Mouse (Mus musculus): ENCODE measurements at regions not wholly inside any gene's neighbourhood (a gene's known extent, or its start where the extent isn't known, plus 50 kb on each side); places are given as distances from the start of the nearest gene placed in this dataset.

DNA sequence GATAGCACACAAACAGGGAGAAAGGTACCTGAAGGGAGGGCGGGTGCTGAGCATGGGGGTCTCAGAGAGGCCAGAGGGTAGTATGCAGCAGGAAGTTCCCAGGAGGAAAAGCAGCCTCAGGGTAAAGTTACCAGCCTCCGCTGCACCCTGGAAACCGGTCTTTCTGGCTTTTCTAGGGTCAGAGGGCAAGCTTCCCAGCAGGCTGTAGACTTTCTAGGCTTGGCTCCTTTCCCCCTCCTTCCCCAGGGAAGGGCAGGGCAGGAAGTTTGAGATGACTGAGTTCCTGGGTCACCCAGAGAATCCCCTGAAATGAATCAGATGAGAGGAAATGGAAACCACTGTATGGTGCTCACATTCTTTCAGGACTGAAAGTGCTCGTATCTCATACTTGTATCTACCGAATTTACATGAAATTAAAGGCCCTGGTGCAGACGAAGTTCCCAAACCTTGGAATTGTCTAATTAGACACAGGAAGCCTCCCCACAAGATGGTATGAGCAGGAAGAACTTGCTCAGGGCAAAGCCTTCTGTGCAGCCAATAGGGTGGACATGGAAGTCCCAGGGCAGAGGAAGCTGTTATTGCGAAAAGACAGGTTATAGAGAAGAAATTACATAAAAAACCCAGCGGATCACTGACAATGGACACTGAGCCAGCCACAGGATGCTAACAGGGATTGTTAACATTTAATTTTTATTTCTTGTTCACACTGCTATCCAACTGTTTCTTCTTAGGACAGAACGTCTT lies 114.9 kb downstream of the Bcl2l11 start:
- Histone ChIP-seq H3K9me3 (ENCODE audit: low read length) (no peaks in the 10 kb centered on the region), H3K27me3 (ENCODE audit: insufficient read depth, low read length) (no peaks in the 10 kb centered on the region), H3K4me3 (ENCODE audit: low read depth, low read length) (no peak overlapping the region), H3K36me3 (replicated peaks; ENCODE audit: insufficient read depth, low read length) (no peaks in the 10 kb centered on the region), H3K4me2 (ENCODE audit: low read depth, low read length) (no peak overlapping the region), H3K27ac (ENCODE audit: low read depth) (no peak overlapping the region), H3K9ac (replicated peaks) (no peak overlapping the region), H3K4me1 (ENCODE audit: insufficient read depth) (0 out of 2 replicates have a peak, but pooled peaks cover 6% of the 10 kb centered on the region)
- no peak for ATAC-seq
- TF ChIP-seq EP300 (IDR thresholded peaks at IDR 0.05; ENCODE audit: low read depth), result no peak
- TF ChIP-seq CTCF (IDR thresholded peaks at IDR 0.05; ENCODE audit: low read depth), result no peak
- no peak for DNase-seq
- 47% methylated on average over 9 of the region's 9 CpGs for WGBS (ENCODE audit: insufficient replicate concordance)

DNA sequence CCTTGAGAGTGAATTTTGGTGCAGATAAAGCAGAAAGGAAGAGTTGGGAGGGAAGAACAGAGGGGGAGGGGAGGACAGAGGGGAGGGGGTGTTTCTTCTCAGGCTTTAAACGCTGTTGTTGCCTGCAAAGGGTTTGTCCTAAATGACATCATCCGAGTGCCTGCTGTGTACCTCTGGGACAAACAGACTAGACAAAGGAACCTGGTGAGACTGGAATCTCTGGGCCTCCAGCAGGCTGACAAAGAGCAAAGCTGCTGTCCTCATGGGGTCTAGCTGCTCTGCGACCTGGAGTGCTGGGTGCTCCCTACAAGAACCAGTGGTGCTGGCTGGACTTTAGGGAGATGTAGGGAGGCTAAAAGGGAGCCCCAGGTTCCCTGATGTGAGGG lies 115.4 kb downstream of the Bcl2l11 start:
- ATAC-seq, result no peak
- Histone ChIP-seq H3K4me1 (ENCODE audit: insufficient read depth) (0 out of 2 replicates have a peak, but pooled peaks cover 6% of the 10 kb centered on the region), H3K9ac (replicated peaks) (no peak overlapping the region), H3K27ac (ENCODE audit: low read depth) (no peak overlapping the region), H3K4me2 (ENCODE audit: low read depth, low read length) (no peak overlapping the region), H3K9me3 (ENCODE audit: low read length) (no peaks in the 10 kb centered on the region), H3K36me3 (replicated peaks; ENCODE audit: insufficient read depth, low read length) (no peaks in the 10 kb centered on the region), H3K27me3 (ENCODE audit: insufficient read depth, low read length) (no peaks in the 10 kb centered on the region), H3K4me3 (ENCODE audit: low read depth, low read length) (no peak overlapping the region)
- WGBS (ENCODE audit: insufficient replicate concordance), result 40% methylated on average over 3 of the region's 3 CpGs
- TF ChIP-seq EP300 (IDR thresholded peaks at IDR 0.05; ENCODE audit: low read depth) (no peak), CTCF (IDR thresholded peaks at IDR 0.05; ENCODE audit: low read depth) (no peak)
- no peak for DNase-seq

DNA sequence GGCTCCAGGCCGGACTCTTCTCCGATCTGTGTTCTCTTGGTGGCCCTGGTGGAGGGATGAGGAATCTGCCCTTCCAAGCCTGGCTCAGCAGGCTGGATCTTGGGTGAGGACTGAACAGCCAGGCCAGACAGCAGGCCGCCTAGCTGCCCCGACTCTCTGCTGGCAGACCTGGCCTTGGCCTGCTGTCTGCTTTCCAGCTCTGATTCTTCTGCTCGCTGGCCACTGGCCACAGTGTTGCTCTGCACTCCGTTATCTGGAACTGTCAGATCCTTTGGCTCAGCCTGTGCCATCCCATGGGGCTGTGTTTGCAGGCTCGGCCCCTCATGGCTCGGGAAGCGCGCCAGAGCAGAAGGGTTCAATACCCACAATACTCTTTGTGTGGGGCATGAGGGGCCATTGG lies 119.7 kb downstream of the Bcl2l11 start:
- Histone ChIP-seq H3K36me3 (replicated peaks; ENCODE audit: insufficient read depth, low read length) (no peaks in the 10 kb centered on the region), H3K4me1 (ENCODE audit: insufficient read depth) (0 out of 2 replicates have a peak, but pooled peaks cover 6% of the 10 kb centered on the region), H3K4me3 (ENCODE audit: low read depth, low read length) (no peak overlapping the region), H3K27me3 (ENCODE audit: insufficient read depth, low read length) (no peaks in the 10 kb centered on the region), H3K9ac (replicated peaks) (no peak overlapping the region), H3K9me3 (ENCODE audit: low read length) (no peaks in the 10 kb centered on the region), H3K4me2 (ENCODE audit: low read depth, low read length) (no peak overlapping the region), H3K27ac (ENCODE audit: low read depth) (no peak overlapping the region)
- no peak for TF ChIP-seq CTCF (IDR thresholded peaks at IDR 0.05; ENCODE audit: low read depth)
- TF ChIP-seq EP300 (IDR thresholded peaks at IDR 0.05; ENCODE audit: low read depth), result no peak
- no peak for DNase-seq
- no peak for ATAC-seq
- 69% methylated on average over 10 of the region's 10 CpGs for WGBS (ENCODE audit: insufficient replicate concordance)

DNA sequence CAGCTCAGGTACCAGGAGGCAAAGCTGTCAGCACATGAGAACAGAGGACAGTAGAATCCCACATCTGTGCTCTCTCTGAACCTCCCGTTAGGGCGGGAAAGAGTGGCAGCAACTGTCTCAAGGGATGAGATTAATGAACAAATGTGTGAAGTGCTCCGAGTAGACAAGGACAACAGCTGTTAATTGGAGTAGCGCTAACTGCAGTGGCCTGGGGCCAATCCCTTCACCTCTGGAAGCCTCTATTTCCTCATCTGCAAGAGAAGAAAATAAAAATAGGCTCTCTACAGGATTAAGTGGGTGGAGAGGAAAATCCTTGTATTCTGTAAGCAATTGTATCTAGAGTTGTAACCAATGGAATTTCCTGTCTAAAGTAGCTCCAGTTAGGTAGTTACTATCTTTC lies 122.1 kb downstream of the Bcl2l11 start:
- DNase-seq (no peak), ATAC-seq (no peak)
- no peaks in the 10 kb centered on the region for H3K4me1 ChIP-seq (ENCODE audit: insufficient read depth)
- no peaks in the 10 kb centered on the region for H3K27me3 ChIP-seq (ENCODE audit: insufficient read depth, low read length)
- H3K4me2 ChIP-seq (ENCODE audit: low read depth, low read length), result no peak overlapping the region
- no peak overlapping the region for H3K9ac ChIP-seq (replicated peaks)
- no peaks in the 10 kb centered on the region for H3K36me3 ChIP-seq (replicated peaks; ENCODE audit: insufficient read depth, low read length)
- H3K27ac ChIP-seq (ENCODE audit: low read depth), result no peak overlapping the region
- no peak overlapping the region for H3K4me3 ChIP-seq (ENCODE audit: low read depth, low read length)
- WGBS (ENCODE audit: insufficient replicate concordance), result 67% methylated on average over 4 of the region's 4 CpGs
- H3K9me3 ChIP-seq (ENCODE audit: low read length), result no peaks in the 10 kb centered on the region
- no peak for TF ChIP-seq CTCF (IDR thresholded peaks at IDR 0.05; ENCODE audit: low read depth)
- no peak for TF ChIP-seq EP300 (IDR thresholded peaks at IDR 0.05; ENCODE audit: low read depth)

DNA sequence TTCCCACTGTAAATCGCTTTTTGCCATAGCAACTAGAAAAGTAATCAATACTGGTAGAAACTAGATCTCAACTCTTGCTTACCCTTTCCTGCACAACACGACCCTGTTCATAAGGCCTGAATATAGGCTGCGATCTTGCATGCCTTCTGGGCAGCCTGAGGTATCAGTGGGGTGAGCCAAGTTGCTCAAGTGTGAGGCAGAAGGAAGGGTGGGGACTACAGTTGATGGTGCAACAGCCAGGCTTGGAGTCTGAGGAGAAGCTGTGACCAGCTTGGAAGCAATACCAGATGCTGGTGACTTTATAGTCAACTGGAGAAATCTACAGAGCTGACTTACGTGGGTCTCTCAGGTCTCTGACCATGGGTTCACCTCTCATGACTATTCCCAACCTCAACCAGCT lies 123.3 kb downstream of the Bcl2l11 start:
- 72% methylated on average over 4 of the region's 4 CpGs for WGBS (ENCODE audit: insufficient replicate concordance)
- Histone ChIP-seq H3K4me1 (ENCODE audit: insufficient read depth) (no peaks in the 10 kb centered on the region), H3K4me2 (ENCODE audit: low read depth, low read length) (no peak overlapping the region), H3K27me3 (ENCODE audit: insufficient read depth, low read length) (no peaks in the 10 kb centered on the region), H3K9ac (replicated peaks) (no peak overlapping the region), H3K36me3 (replicated peaks; ENCODE audit: insufficient read depth, low read length) (no peaks in the 10 kb centered on the region), H3K9me3 (ENCODE audit: low read length) (no peaks in the 10 kb centered on the region), H3K27ac (ENCODE audit: low read depth) (no peak overlapping the region), H3K4me3 (ENCODE audit: low read depth, low read length) (no peak overlapping the region)
- no peak for DNase-seq
- no peak for TF ChIP-seq CTCF (IDR thresholded peaks at IDR 0.05; ENCODE audit: low read depth)
- no peak for TF ChIP-seq EP300 (IDR thresholded peaks at IDR 0.05; ENCODE audit: low read depth)
- ATAC-seq, result no peak

DNA sequence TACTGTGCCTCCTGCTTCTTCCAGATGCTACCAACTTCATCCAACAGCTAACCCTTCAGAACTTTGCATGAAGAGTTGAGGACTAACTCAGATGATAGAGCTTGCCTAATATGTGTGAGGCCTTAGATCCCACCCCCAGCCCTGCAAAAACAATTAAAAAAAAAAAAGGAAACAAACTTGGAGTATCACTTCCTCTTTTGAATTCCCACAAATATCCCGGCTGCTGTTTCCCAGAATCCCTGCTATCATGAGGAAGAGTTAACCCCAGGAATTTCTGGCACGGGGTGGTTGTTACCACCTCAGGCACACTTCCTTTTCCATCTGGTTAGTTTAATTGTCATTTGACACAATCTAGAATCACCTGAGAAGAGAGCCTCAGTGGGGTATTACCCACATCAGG lies 123.8 kb downstream of the Bcl2l11 start:
- DNase-seq (no peak), ATAC-seq (no peak)
- Histone ChIP-seq H3K4me2 (ENCODE audit: low read depth, low read length) (no peak overlapping the region), H3K36me3 (replicated peaks; ENCODE audit: insufficient read depth, low read length) (no peaks in the 10 kb centered on the region), H3K27ac (ENCODE audit: low read depth) (no peak overlapping the region), H3K27me3 (ENCODE audit: insufficient read depth, low read length) (no peaks in the 10 kb centered on the region), H3K4me3 (ENCODE audit: low read depth, low read length) (no peak overlapping the region), H3K4me1 (ENCODE audit: insufficient read depth) (no peaks in the 10 kb centered on the region), H3K9me3 (ENCODE audit: low read length) (no peaks in the 10 kb centered on the region), H3K9ac (replicated peaks) (no peak overlapping the region)
- 59% methylated on average over 2 of the region's 2 CpGs for WGBS (ENCODE audit: insufficient replicate concordance)
- TF ChIP-seq CTCF (IDR thresholded peaks at IDR 0.05; ENCODE audit: low read depth) (no peak), EP300 (IDR thresholded peaks at IDR 0.05; ENCODE audit: low read depth) (no peak)
